Mouse (Mus musculus) heart, postnatal 10 days (tissue): ENCODE results near the gene Naa35. TPM values are rescaled to one million over a fixed set of nuclear protein-coding genes. Genes with fewer than 3 reads are reported as not detected.
"Not testable (repeated sequence)": the region's sequence is repeated elsewhere in the genome, so short reads cannot be mapped to it uniquely, and the experiment has no call there.

Source experiments
- DNase-seq, 2 experiments: peaks; one replicate each; pipeline ENCODE4 v3.0.0; 2021
- intact Hi-C: fragments of 180-260 bp; cut with DNase I; formaldehyde crosslinking; loops from one replicate; pipeline ENCODE4 v1.15.1; 2025
- total RNA-seq, 2 experiments: library from RNA; stranded (reverse); gene quantifications; 2 replicates each; pipeline ENCODE4 v1.2.3; 2021

The Naa35 gene
- total RNA-seq, 2 experiments from 2014 or later, result 96.1 to 112 TPM

- intact Hi-C loops, result no loop called here
- DNase-seq, result no peak
Measured at GRCm38 (mm10) chr13:59571107-59571506, 14.0 kb upstream of the Naa35 start.

GRCm38 (mm10) chr13:59572549-59572948 lies 12.5 kb upstream of the Naa35 start:
- DNase-seq, result peak; percentile 61 to 62
- intact Hi-C loops, result no loop called here

- intact Hi-C loops, result no loop called here
- no peak for DNase-seq
Measured at GRCm38 (mm10) chr13:59580954-59581353, 4.1 kb upstream of the Naa35 start.

GRCm38 (mm10) chr13:59584481-59584880 lies 578 bp upstream of the Naa35 start:
- intact Hi-C loops, result no loop called here
- DNase-seq, result peak; percentile 55 to 58

GRCm38 (mm10) chr13:59585648-59586005 lies 568 bp downstream of the Naa35 start:
- intact Hi-C loops, result loop anchor here (1.0 to 5.0 kb wide), 2 partner anchors 28 to 78 kb away; no protein-coding TSS in a partner anchor
- peak in 1 of 2 experiments; percentile 53 for DNase-seq

- no peak for DNase-seq
- intact Hi-C loops, result loop anchor here (5.0 kb wide), 1 partner anchor 80 kb away; no protein-coding TSS in a partner anchor
Measured at GRCm38 (mm10) chr13:59587201-59587600, 2.1 kb downstream of the Naa35 start.

GRCm38 (mm10) chr13:59589672-59590071 lies 4.6 kb downstream of the Naa35 start:
- DNase-seq, result no peak
- intact Hi-C loops, result loop anchor here (5.0 kb wide), 1 partner anchor 82 kb away; no protein-coding TSS in a partner anchor

GRCm38 (mm10) chr13:59590691-59591090 lies 5.6 kb downstream of the Naa35 start:
- DNase-seq, result no peak
- intact Hi-C loops, result no loop called here

GRCm38 (mm10) chr13:59592058-59592457 lies 7.0 kb downstream of the Naa35 start:
- intact Hi-C loops, result not testable (repeated sequence)

GRCm38 (mm10) chr13:59592630-59593029 lies 7.6 kb downstream of the Naa35 start:
- intact Hi-C loops, result no loop called here
- no peak for DNase-seq

More at GRCm38 (mm10) chr13:59592058-59592457, 7.0 kb downstream of the Naa35 start:
- not testable (repeated sequence) for DNase-seq

GRCm38 (mm10) chr13:59603096-59603495 lies 18.0 kb downstream of the Naa35 start:
- intact Hi-C loops, result no loop called here
- DNase-seq, result no peak

GRCm38 (mm10) chr13:59604511-59604910 lies 19.5 kb downstream of the Naa35 start:
- intact Hi-C loops, result no loop called here
- DNase-seq, result no peak

GRCm38 (mm10) chr13:59605221-59605922 lies 20.3 kb downstream of the Naa35 start:
- DNase-seq, result no peak

GRCm38 (mm10) chr13:59609885-59610284 lies 24.8 kb downstream of the Naa35 start:
- intact Hi-C loops, result no loop called here

More at GRCm38 (mm10) chr13:59605221-59605922, 20.3 kb downstream of the Naa35 start:
- intact Hi-C loops, result no loop called here

GRCm38 (mm10) chr13:59610437-59610836 lies 25.4 kb downstream of the Naa35 start:
- intact Hi-C loops, result no loop called here
- peak in 1 of 2 experiments; percentile 53 for DNase-seq

More at GRCm38 (mm10) chr13:59609885-59610284, 24.8 kb downstream of the Naa35 start:
- DNase-seq, result no peak

GRCm38 (mm10) chr13:59613868-59614267 lies 28.8 kb downstream of the Naa35 start:
- intact Hi-C loops, result no loop called here
- no peak for DNase-seq

- intact Hi-C loops, result no loop called here
Measured at GRCm38 (mm10) chr13:59615152-59615551, 30.1 kb downstream of the Naa35 start.

GRCm38 (mm10) chr13:59615554-59615953 lies 30.5 kb downstream of the Naa35 start:
- intact Hi-C loops, result no loop called here
- DNase-seq, result no peak

More at GRCm38 (mm10) chr13:59615152-59615551, 30.1 kb downstream of the Naa35 start:
- no peak for DNase-seq

- no peak for DNase-seq
- intact Hi-C loops, result no loop called here
Measured at GRCm38 (mm10) chr13:59618463-59618862, 33.4 kb downstream of the Naa35 start.

- intact Hi-C loops, result no loop called here
Measured at GRCm38 (mm10) chr13:59621643-59622489, 36.8 kb downstream of the Naa35 start.

GRCm38 (mm10) chr13:59624389-59624788 lies 39.3 kb downstream of the Naa35 start:
- intact Hi-C loops, result no loop called here

More at GRCm38 (mm10) chr13:59621643-59622489, 36.8 kb downstream of the Naa35 start:
- no peak for DNase-seq

More at GRCm38 (mm10) chr13:59624389-59624788, 39.3 kb downstream of the Naa35 start:
- peak in 1 of 2 experiments; percentile 14 for DNase-seq
